Mouse (Mus musculus) hindbrain, embryonic 11.5 days (tissue): ENCODE measurements around the gene Rtel1. TPM values are rescaled to one million over a fixed set of nuclear protein-coding genes. Genes with fewer than 3 reads are reported as not detected.

Experiments
- ATAC-seq: fragments of 200-750 bp; cut with Nextera tagmentation; 2 replicates; pipeline ENCODE4 v1.8.0; 2017; ENCODE audit warnings: mild to moderate bottlenecking, moderate TSS enrichment, moderate library complexity; ENCODE audit not compliant: low FRiP score
- DNase-seq: peaks from one replicate; pipeline ENCODE4 v3.0.0-alpha.2; 2015; ENCODE audit warnings: low spot score
- H3K27ac ChIP-seq: fragments of 300-500 bp; sonication (generic); 2 replicates; pipeline ENCODE4 v1.5.1; 2014; ENCODE audit warnings: mild to moderate bottlenecking, low read depth, low read length
- H3K27me3 ChIP-seq: fragments of 300-500 bp; sonication (generic); 2 replicates; pipeline ENCODE4 v1.6.1; 2014; ENCODE audit warnings: mild to moderate bottlenecking, low read length, moderate library complexity, mixed read lengths; ENCODE audit not compliant: control insufficient read depth, insufficient read depth
- H3K36me3 ChIP-seq: fragments of 300-500 bp; sonication (generic); 2 replicates; pipeline ENCODE4 v1.6.1; 2014; ENCODE audit warnings: mild to moderate bottlenecking, low read length, moderate library complexity, mixed read lengths; ENCODE audit not compliant: control insufficient read depth, insufficient read depth
- H3K4me1 ChIP-seq: fragments of 300-500 bp; sonication (generic); replicated peaks from 2 replicates; pipeline ENCODE4 v1.6.1; 2014; ENCODE audit warnings: low read length, mixed read lengths; ENCODE audit not compliant: control insufficient read depth, insufficient read depth
- H3K4me2 ChIP-seq: fragments of 300-500 bp; sonication (generic); replicated peaks from 2 replicates; pipeline ENCODE4 v1.6.1; 2014; ENCODE audit warnings: mild to moderate bottlenecking, low read depth, low read length
- H3K4me3 ChIP-seq: fragments of 300-500 bp; sonication (generic); 2 replicates; pipeline ENCODE4 v1.5.1; 2014; ENCODE audit warnings: low read depth, low read length
- H3K9ac ChIP-seq: fragments of 300-500 bp; sonication (generic); 2 replicates; pipeline ENCODE4 v1.6.1; 2014; ENCODE audit warnings: low read depth, low read length
- H3K9me3 ChIP-seq: fragments of 300-500 bp; sonication (generic); 2 replicates; pipeline ENCODE4 v1.6.1; 2016; ENCODE audit warnings: low read length; ENCODE audit not compliant: control insufficient read depth
- WGBS: fragments of 180-500 bp; shearing (Covaris S2); extraction: QIAGEN DNeasy Blood & Tissue Kit; methylation state at CpG from one replicate; pipeline ENCODE4 v1.1.7; 2014; 5-methylcytosine and 5-hydroxymethylcytosine counted together
- polyA plus RNA-seq: library from polyadenylated mRNA; unstranded; fragments of >200 nt; fragmentation: Nextera tagmentation; extraction: Ambion mirVana; gene quantifications from 2 replicates; pipeline ENCODE4 v1.2.1, GENCODE M21; 2014

Gene Rtel1
- polyA plus RNA-seq, 1 experiment from 2014 or later, result 41.6 TPM

GRCm38 (mm10) chr2:181403722-181404121 lies 84.2 kb downstream of the Rtel1 start:
- Histone ChIP-seq H3K27ac (no peak overlapping the region), H3K9me3 (no peaks in the 10 kb centered on the region), H3K36me3 (no peaks in the 10 kb centered on the region), H3K9ac (no peak overlapping the region), H3K4me1 (no peaks in the 10 kb centered on the region), H3K4me3 (no peak overlapping the region), H3K27me3 (no peaks in the 10 kb centered on the region), H3K4me2 (no peak overlapping the region)
- DNase-seq, result no peak
- WGBS, result 94% methylated on average over 3 of the region's 3 CpGs
- ATAC-seq, result no peak

Other genes with a start within 250 kb of the Rtel1 start
- gene Kcnq2, start 184.4 kb upstream of the Rtel1 start, polyA plus RNA-seq, result 16.3 and 18.9 TPM in 2 replicates
- gene Eef1a2, start 162.7 kb upstream of the Rtel1 start, polyA plus RNA-seq, result 1.3 and 1.5 TPM in 2 replicates
- 393 and 410 TPM in 2 replicates for gene Ppdpf, start 132.5 kb upstream of the Rtel1 start, polyA plus RNA-seq
- gene Ptk6, start 117.0 kb upstream of the Rtel1 start, polyA plus RNA-seq, result not detected in 2 replicates
- 0.15 and 0.22 TPM in 2 replicates for gene Srms, start 106.6 kb upstream of the Rtel1 start, polyA plus RNA-seq
- gene Fndc11, start 99.7 kb upstream of the Rtel1 start, polyA plus RNA-seq, result 0.29 TPM in 1 of 2 replicates, not detected in the other
- gene Helz2, start 77.7 kb upstream of the Rtel1 start, polyA plus RNA-seq, result 0.48 and 0.57 TPM in 2 replicates
- gene Gmeb2, start 31.7 kb upstream of the Rtel1 start, polyA plus RNA-seq, result 17.9 and 19.7 TPM in 2 replicates
- 426 and 432 TPM in 2 replicates for gene Stmn3, start 5.2 kb upstream of the Rtel1 start, polyA plus RNA-seq
- 33.4 and 38.1 TPM in 2 replicates for gene Zgpat, start 45.2 kb downstream of the Rtel1 start, polyA plus RNA-seq
- gene Arfrp1, start 45.7 kb downstream of the Rtel1 start, polyA plus RNA-seq, result 51.6 and 55.2 TPM in 2 replicates
- gene Lime1, start 60.3 kb downstream of the Rtel1 start, polyA plus RNA-seq, result 20.2 and 20.9 TPM in 2 replicates
- 15.6 and 17.2 TPM in 2 replicates for gene Zbtb46, start 139.7 kb downstream of the Rtel1 start, polyA plus RNA-seq
- gene Abhd16b, start 173.5 kb downstream of the Rtel1 start, polyA plus RNA-seq, result 0.09 and 0.14 TPM in 2 replicates
- gene Tpd52l2, start 177.4 kb downstream of the Rtel1 start, polyA plus RNA-seq, result 145 and 151 TPM in 2 replicates
- 97.1 and 104 TPM in 2 replicates for gene Dnajc5, start 200.7 kb downstream of the Rtel1 start, polyA plus RNA-seq